Mouse (Mus musculus): ENCODE measurements around the gene Amigo3.

GRCm38 (mm10) chr9:108003531-108003890 is 49.4 kb upstream of the Amigo3 start:
- TF ChIP-seq CTCF (IDR thresholded peaks at IDR 0.05; ENCODE audit: extremely low read depth, insufficient read depth, insufficient read length, insufficient replicate concordance) (no peak), POLR2A (IDR thresholded peaks at IDR 0.05; ENCODE audit: low read depth, low read length) (no peak)

Measured in spleen, adult 2 months (tissue).